Comparison of ENCODE assay signal across 19 mouse cellular contexts in genomic region chr3:17824201-17824600, GRCm38 (mm10).
DNase-seq lines count a peak whose midpoint lies in the region; ATAC-seq lines count a peak whose summit lies in the region.
"Had no signal": no experiment of that assay in that cellular context is flagged by ENCODE, and none has a peak within 500 bp of the region (broad histone marks: within the 10 kb centered on the region; RNA-seq: fewer than 3 reads in every experiment).

No protein-coding gene starts in this region.

- no peak overlapping the region for H3K4me3 ChIP-seq in forebrain, embryonic 13.5 days
- H3K4me3 ChIP-seq in forebrain, embryonic 11.5 days (ENCODE audit: low read depth, low read length): no peak overlapping the region
- no peak overlapping the region for H3K4me3 ChIP-seq in midbrain, embryonic 11.5 days (ENCODE audit: low read depth, low read length)
- no peak overlapping the region for H3K4me3 ChIP-seq in midbrain, embryonic 10.5 days
- H3K4me3 ChIP-seq in forebrain, embryonic 15.5 days: no peak overlapping the region
- H3K4me3 ChIP-seq in midbrain, embryonic 16.5 days (ENCODE audit: low read depth, low read length): no peak overlapping the region
- H3K4me3 ChIP-seq: embryonic facial prominence, embryonic 15.5 days; erythroblast, embryonic 14.5 days; gastrocnemius, adult 2 months; heart, embryonic 13.5 days; hindbrain, embryonic 12.5 days had no signal

- no peak overlapping the region for H3K9ac ChIP-seq in forebrain, embryonic 13.5 days
- H3K9ac ChIP-seq in forebrain, embryonic 11.5 days (ENCODE audit: low read length): no peak overlapping the region
- H3K9ac ChIP-seq in midbrain, embryonic 11.5 days (ENCODE audit: low read length): no peak overlapping the region
- H3K9ac ChIP-seq in forebrain, embryonic 15.5 days (replicated peaks): no peak overlapping the region
- no peak overlapping the region for H3K9ac ChIP-seq in midbrain, embryonic 16.5 days (ENCODE audit: low read depth, low read length)
- H3K9ac ChIP-seq: embryonic facial prominence, embryonic 15.5 days; heart, embryonic 13.5 days; hindbrain, embryonic 12.5 days had no signal

- no peaks in the 10 kb centered on the region for H3K9me3 ChIP-seq in forebrain, embryonic 13.5 days (replicated peaks)
- H3K9me3 ChIP-seq in forebrain, embryonic 11.5 days (ENCODE audit: control insufficient read depth, low read length): no peaks in the 10 kb centered on the region
- H3K9me3 ChIP-seq in midbrain, embryonic 11.5 days (ENCODE audit: control insufficient read depth, low read length): no peaks in the 10 kb centered on the region
- no peaks in the 10 kb centered on the region for H3K9me3 ChIP-seq in midbrain, embryonic 10.5 days (replicated peaks)
- H3K9me3 ChIP-seq in forebrain, embryonic 15.5 days: no peaks in the 10 kb centered on the region
- H3K9me3 ChIP-seq in midbrain, embryonic 16.5 days (replicated peaks; ENCODE audit: control insufficient read depth, low read length, poor library complexity, severe bottlenecking): no peaks in the 10 kb centered on the region
- H3K9me3 ChIP-seq: embryonic facial prominence, embryonic 15.5 days; heart, embryonic 13.5 days; hindbrain, embryonic 12.5 days had no signal

- H3K27ac ChIP-seq in forebrain, embryonic 13.5 days: no peak overlapping the region
- H3K27ac ChIP-seq in forebrain, embryonic 11.5 days (ENCODE audit: low read depth, low read length): no peak overlapping the region
- H3K27ac ChIP-seq in midbrain, embryonic 11.5 days (ENCODE audit: low read depth, low read length): no peak overlapping the region
- no peak overlapping the region for H3K27ac ChIP-seq in midbrain, embryonic 10.5 days (replicated peaks)
- H3K27ac ChIP-seq in forebrain, embryonic 15.5 days (replicated peaks): 0 out of 2 replicates have a peak overlapping the region, but pooled peaks have one; percentile 23
- H3K27ac ChIP-seq in midbrain, embryonic 16.5 days (ENCODE audit: low read length): peak overlapping the region; percentile 69
- H3K27ac ChIP-seq: embryonic facial prominence, embryonic 15.5 days; gastrocnemius, adult 2 months; heart, embryonic 13.5 days; hindbrain, embryonic 12.5 days had no signal

- no peak overlapping the region for H3K4me2 ChIP-seq in forebrain, embryonic 13.5 days
- no peak overlapping the region for H3K4me2 ChIP-seq in forebrain, embryonic 11.5 days (ENCODE audit: low read depth, low read length, severe bottlenecking)
- no peak overlapping the region for H3K4me2 ChIP-seq in midbrain, embryonic 11.5 days
- no peak overlapping the region for H3K4me2 ChIP-seq in forebrain, embryonic 15.5 days (replicated peaks)
- H3K4me2 ChIP-seq in midbrain, embryonic 16.5 days (ENCODE audit: low read length): no peak overlapping the region
- H3K4me2 ChIP-seq: embryonic facial prominence, embryonic 15.5 days; heart, embryonic 13.5 days; hindbrain, embryonic 12.5 days had no signal

- H3K36me3 ChIP-seq in forebrain, embryonic 13.5 days (ENCODE audit: poor library complexity, severe bottlenecking): no peaks in the 10 kb centered on the region
- no peaks in the 10 kb centered on the region for H3K36me3 ChIP-seq in forebrain, embryonic 11.5 days (ENCODE audit: control insufficient read depth, insufficient read depth, low read length)
- H3K36me3 ChIP-seq in midbrain, embryonic 11.5 days (ENCODE audit: control insufficient read depth, insufficient read depth, low read length): no peaks in the 10 kb centered on the region
- no peaks in the 10 kb centered on the region for H3K36me3 ChIP-seq in midbrain, embryonic 10.5 days
- H3K36me3 ChIP-seq in forebrain, embryonic 15.5 days: no peaks in the 10 kb centered on the region
- no peaks in the 10 kb centered on the region for H3K36me3 ChIP-seq in midbrain, embryonic 16.5 days (ENCODE audit: control insufficient read depth, insufficient read depth, low read length)
- H3K36me3 ChIP-seq: embryonic facial prominence, embryonic 15.5 days; heart, embryonic 13.5 days; hindbrain, embryonic 12.5 days had no signal

- no peaks in the 10 kb centered on the region for H3K27me3 ChIP-seq in forebrain, embryonic 13.5 days
- no peaks in the 10 kb centered on the region for H3K27me3 ChIP-seq in forebrain, embryonic 11.5 days (ENCODE audit: control insufficient read depth, insufficient read depth, low read length)
- no peaks in the 10 kb centered on the region for H3K27me3 ChIP-seq in midbrain, embryonic 11.5 days (ENCODE audit: control insufficient read depth, insufficient read depth, low read length)
- no peaks in the 10 kb centered on the region for H3K27me3 ChIP-seq in midbrain, embryonic 10.5 days (ENCODE audit: low read depth, poor library complexity, severe bottlenecking)
- no peaks in the 10 kb centered on the region for H3K27me3 ChIP-seq in forebrain, embryonic 15.5 days
- H3K27me3 ChIP-seq in midbrain, embryonic 16.5 days (ENCODE audit: control insufficient read depth, insufficient read depth, low read depth, low read length): no peaks in the 10 kb centered on the region
- H3K27me3 ChIP-seq: CH12.LX; embryonic facial prominence, embryonic 15.5 days; heart, embryonic 13.5 days; hindbrain, embryonic 12.5 days had no signal

- H3K4me1 ChIP-seq in forebrain, embryonic 13.5 days: no peaks in the 10 kb centered on the region
- H3K4me1 ChIP-seq in forebrain, embryonic 11.5 days (replicated peaks; ENCODE audit: control insufficient read depth, insufficient read depth, low read length): no peaks in the 10 kb centered on the region
- no peaks in the 10 kb centered on the region for H3K4me1 ChIP-seq in midbrain, embryonic 11.5 days (ENCODE audit: control insufficient read depth, insufficient read depth, low read length)
- 0 out of 2 replicates have a peak, but pooled peaks cover 4% of the 10 kb centered on the region for H3K4me1 ChIP-seq in midbrain, embryonic 10.5 days
- H3K4me1 ChIP-seq in forebrain, embryonic 15.5 days: no peaks in the 10 kb centered on the region
- H3K4me1 ChIP-seq in midbrain, embryonic 16.5 days (ENCODE audit: control insufficient read depth, insufficient read depth, low read length): peaks cover 3% of the 10 kb centered on the region; the same call in 1 of the 2 replicates
- H3K4me1 ChIP-seq: embryonic facial prominence, embryonic 15.5 days; heart, embryonic 13.5 days; hindbrain, embryonic 12.5 days had no signal

- DNase-seq in forebrain, embryonic 11.5 days (ENCODE audit: low spot score): no peak
- no peak for DNase-seq in midbrain, embryonic 11.5 days (ENCODE audit: low spot score, missing footprints)
- no peak for DNase-seq in midbrain, embryonic 10.5 days (ENCODE audit: low spot score)
- DNase-seq in MN1 (ENCODE audit: low spot score): no peak
- DNase-seq: adrenal gland, adult 2 months; adrenal gland, postnatal 25 days; gastrocnemius, adult 2 months; gastrocnemius, postnatal 36 days; heart, adult 11 months; heart, postnatal 36 days had no signal

- peak; percentile 59 for ATAC-seq in forebrain, embryonic 13.5 days
- ATAC-seq in forebrain, embryonic 11.5 days (replicated peaks; ENCODE audit: low FRiP score): no peak; the same call in 1 of the 2 replicates
- peak; percentile 31; the same call in 1 of the 2 replicates for ATAC-seq in midbrain, embryonic 11.5 days (ENCODE audit: low FRiP score)
- peak; percentile 46; the same call in 1 of the 2 replicates for ATAC-seq in forebrain, embryonic 15.5 days (replicated peaks)
- ATAC-seq in midbrain, embryonic 16.5 days: peak; percentile 65
- ATAC-seq: intestine, embryonic 16.5 days had no signal

- WGBS in forebrain, embryonic 13.5 days: 62% methylated on average over 3 of the region's 3 CpGs
- 72% methylated on average over 3 of the region's 3 CpGs for WGBS in forebrain, embryonic 11.5 days
- WGBS in midbrain, embryonic 11.5 days: 82% methylated on average over 3 of the region's 3 CpGs
- WGBS in midbrain, embryonic 10.5 days: 77% methylated on average over 3 of the region's 3 CpGs
- WGBS in forebrain, embryonic 15.5 days: 46% methylated on average over 3 of the region's 3 CpGs
- 66% methylated on average over 3 of the region's 3 CpGs for WGBS in midbrain, embryonic 16.5 days

Comparison
In these comparisons a context has a peak if more than half of its experiments do, and no peak if none do; other contexts are left out.
1. H3K27ac ChIP-seq: peak in forebrain, embryonic 15.5 days (single experiment) and midbrain, embryonic 16.5 days (single experiment); none in forebrain, embryonic 13.5 days (single experiment), forebrain, embryonic 11.5 days (single experiment), midbrain, embryonic 11.5 days (single experiment) and midbrain, embryonic 10.5 days (single experiment).